Mouse (Mus musculus): ENCODE data around the gene Cenpb.
A peak's percentile ranks its signal among the peaks of the same experiment; 100 is the strongest.

Cenpb gene

GRCm38 (mm10) chr2:131196606-131197316 is 16.9 kb upstream of the Cenpb start:
- no peak for DNase-seq

- DNase-seq: no peak
These were observed 11.1 kb upstream of the Cenpb start for GRCm38 (mm10) chr2:131191005-131191390.

- DNase-seq: peak; percentile 50 to 76
These were observed 10.6 kb upstream of the Cenpb start for GRCm38 (mm10) chr2:131190344-131191004.

GRCm38 (mm10) chr2:131189521-131190309 is 9.8 kb upstream of the Cenpb start:
- no peak for DNase-seq

- no peak for DNase-seq
These were observed 8.4 kb upstream of the Cenpb start for GRCm38 (mm10) chr2:131188311-131188710.

- DNase-seq: no peak
These were observed 7.7 kb upstream of the Cenpb start for GRCm38 (mm10) chr2:131187602-131187922.

- DNase-seq: peak; percentile 88 to 94
These were observed 7.1 kb upstream of the Cenpb start, which contains the start of the genes Cdc25b and Spef1 for GRCm38 (mm10) chr2:131186771-131187601. Cdc25b (plus strand) TSS chr2:131186949. Spef1 (minus strand) TSS chr2:131187282.

- no peak for DNase-seq
These were observed 6.5 kb upstream of the Cenpb start for GRCm38 (mm10) chr2:131186343-131186742.

- DNase-seq: peak; percentile 59 to 85
These were observed 501 bp downstream of the Cenpb start for GRCm38 (mm10) chr2:131179246-131179886.

- DNase-seq: peak; percentile 30 to 69
These were observed 1.0 kb downstream of the Cenpb start for GRCm38 (mm10) chr2:131178828-131179245.

- peak in 1 of 2 experiments; percentile 23 for DNase-seq
These were observed 1.9 kb downstream of the Cenpb start for GRCm38 (mm10) chr2:131177932-131178331.

GRCm38 (mm10) chr2:131176491-131176890 is 3.4 kb downstream of the Cenpb start:
- DNase-seq: peak; percentile 84 to 93

GRCm38 (mm10) chr2:131175945-131176309 is 3.9 kb downstream of the Cenpb start:
- DNase-seq: peak in 1 of 2 experiments; percentile 50

- no peak for DNase-seq
These were observed 4.5 kb downstream of the Cenpb start for GRCm38 (mm10) chr2:131175286-131175944.

- peak; percentile 72 to 74 for DNase-seq
These were observed 5.2 kb downstream of the Cenpb start for GRCm38 (mm10) chr2:131174700-131175099.

GRCm38 (mm10) chr2:131172322-131172721 is 7.5 kb downstream of the Cenpb start:
- DNase-seq: no peak

- peak; percentile 79 to 89 for DNase-seq
These were observed 8.3 kb downstream of the Cenpb start for GRCm38 (mm10) chr2:131171401-131172104.

GRCm38 (mm10) chr2:131170936-131171335 is 8.9 kb downstream of the Cenpb start:
- DNase-seq: no peak

- no peak for DNase-seq
These were observed 11.0 kb downstream of the Cenpb start for GRCm38 (mm10) chr2:131168914-131169313.

GRCm38 (mm10) chr2:131167984-131168383 is 11.9 kb downstream of the Cenpb start:
- DNase-seq: no peak

GRCm38 (mm10) chr2:131166172-131166571 is 13.7 kb downstream of the Cenpb start:
- peak in 1 of 2 experiments; percentile 58 for DNase-seq
